Mouse (Mus musculus) layer of hippocampus, postnatal 10 days (tissue): ENCODE results near the gene Hspbp1. TPM values are rescaled to one million over a fixed set of nuclear protein-coding genes. Genes with fewer than 3 reads are reported as not detected.

ENCODE experiments used
- DNase-seq, 2 experiments: peaks; one replicate each; pipeline ENCODE4 v3.0.0; 2021; ENCODE audit warnings: low spot score in 2 of 2
- long read RNA-seq: library from polyadenylated mRNA; stranded (forward); transcript quantifications from one replicate; pipeline ENCODE4 v2.0.0, GENCODE M21; 2023
- total RNA-seq, 2 experiments: library from RNA; stranded (reverse); gene quantifications; 2 replicates each; pipeline ENCODE4 v1.2.3; 2021

Hspbp1 gene
- 10 to 100 TPM; 93.2 to 97.2 TPM for total RNA-seq
- long read RNA-seq, transcript Hspbp1-201 (8 exons, 1,593 nt), result major isoform, 24 of 159 reads
- long read RNA-seq, partial matches to known transcripts, result 55 of 159 reads
- long read RNA-seq, other reads (novel, unspliced or antisense), result 80 of 159 reads

GRCm38 (mm10) chr7:4684632-4685417 lies at the start of gene Hspbp1:
Hspbp1 (minus strand) TSS chr7:4685068.
- peak; percentile 84 to 86 for DNase-seq

GRCm38 (mm10) chr7:4732968-4733392 lies 48.1 kb upstream of the Hspbp1 start:
- no peak for DNase-seq

- DNase-seq, result no peak
Measured at GRCm38 (mm10) chr7:4731090-4731489, 46.2 kb upstream of the Hspbp1 start.

- no peak for DNase-seq
Measured at GRCm38 (mm10) chr7:4725169-4725568, 40.3 kb upstream of the Hspbp1 start, which contains the start of gene Tmem150b. Tmem150b (minus strand) TSS chr7:4725249.

- DNase-seq, result no peak
Measured at GRCm38 (mm10) chr7:4724359-4724758, 39.5 kb upstream of the Hspbp1 start.

- DNase-seq, result peak in 1 of 2 experiments; percentile 34
Measured at GRCm38 (mm10) chr7:4723508-4723907, 38.6 kb upstream of the Hspbp1 start.

GRCm38 (mm10) chr7:4719276-4719675 lies 34.4 kb upstream of the Hspbp1 start:
- DNase-seq, result no peak

GRCm38 (mm10) chr7:4716955-4717354 lies 32.1 kb upstream of the Hspbp1 start:
- no peak for DNase-seq

GRCm38 (mm10) chr7:4712594-4712993 lies 27.7 kb upstream of the Hspbp1 start:
- no peak for DNase-seq

GRCm38 (mm10) chr7:4705098-4705497 lies 20.2 kb upstream of the Hspbp1 start:
- peak; percentile 60 to 65 for DNase-seq

GRCm38 (mm10) chr7:4703195-4703594 lies 18.3 kb upstream of the Hspbp1 start:
- DNase-seq, result no peak

GRCm38 (mm10) chr7:4702334-4702733 lies 17.5 kb upstream of the Hspbp1 start:
- no peak for DNase-seq

- no peak for DNase-seq
Measured at GRCm38 (mm10) chr7:4693004-4693403, 8.1 kb upstream of the Hspbp1 start.

- peak; percentile 37 to 52 for DNase-seq
Measured at GRCm38 (mm10) chr7:4690951-4691653, 6.2 kb upstream of the Hspbp1 start.

- DNase-seq, result peak; percentile 86 to 88
Measured at GRCm38 (mm10) chr7:4690387-4690786, 5.5 kb upstream of the Hspbp1 start, which contains the start of gene Brsk1. Brsk1 (plus strand) TSS chr7:4690604.

- peak in 1 of 2 experiments; percentile 34 for DNase-seq
Measured at GRCm38 (mm10) chr7:4684203-4684602, 665 bp downstream of the Hspbp1 start.

- no peak for DNase-seq
Measured at GRCm38 (mm10) chr7:4683307-4683706, 1.6 kb downstream of the Hspbp1 start.

- DNase-seq, result no peak
Measured at GRCm38 (mm10) chr7:4675200-4675599, 9.7 kb downstream of the Hspbp1 start.

GRCm38 (mm10) chr7:4674114-4674731 lies 10.6 kb downstream of the Hspbp1 start:
- no peak for DNase-seq

GRCm38 (mm10) chr7:4671956-4672355 lies 12.9 kb downstream of the Hspbp1 start:
- DNase-seq, result no peak

GRCm38 (mm10) chr7:4670655-4671255 lies 14.1 kb downstream of the Hspbp1 start:
- no peak for DNase-seq
